Mouse (Mus musculus) liver, embryonic 16.5 days (tissue): ENCODE data around the gene Hip1. TPM values are rescaled to one million over a fixed set of nuclear protein-coding genes. Genes with fewer than 3 reads are reported as not detected.
A peak's percentile ranks its signal among the peaks of the same experiment; 100 is the strongest.
"Not testable (repeated sequence)": the region's sequence is repeated elsewhere in the genome, so short reads cannot be mapped to it uniquely, and the experiment has no call there.

Experiments used
- ATAC-seq: fragments of 200-750 bp; cut with Nextera tagmentation; 2 replicates; pipeline ENCODE4 v1.8.0; 2017; ENCODE audit warnings: low read depth, mild to moderate bottlenecking, moderate number of reproducible peaks, moderate library complexity
- H3K27ac ChIP-seq: fragments of 300-500 bp; sonication (generic); 2 replicates; pipeline ENCODE4 v1.5.1; 2014; ENCODE audit warnings: mild to moderate bottlenecking, low read length
- H3K27me3 ChIP-seq: fragments of 300-500 bp; sonication (generic); 2 replicates; pipeline ENCODE4 v1.6.1; 2014; ENCODE audit warnings: low read depth, low read length, mixed read lengths; ENCODE audit not compliant: control insufficient read depth, insufficient read depth
- H3K36me3 ChIP-seq: fragments of 300-500 bp; sonication (generic); 2 replicates; pipeline ENCODE4 v1.6.1; 2014; ENCODE audit warnings: mild to moderate bottlenecking; ENCODE audit not compliant: control insufficient read depth, insufficient read depth
- H3K4me1 ChIP-seq: fragments of 300-500 bp; sonication (generic); 2 replicates; pipeline ENCODE4 v1.6.1; 2014; ENCODE audit warnings: low read depth, low read length, mixed read lengths; ENCODE audit not compliant: control insufficient read depth
- H3K4me2 ChIP-seq: fragments of 300-500 bp; sonication (generic); 2 replicates; pipeline ENCODE4 v1.6.1; 2014; ENCODE audit warnings: low read depth, low read length, mixed read lengths
- H3K4me3 ChIP-seq: fragments of 300-500 bp; sonication (generic); 2 replicates; pipeline ENCODE4 v1.5.1; 2014; ENCODE audit warnings: low read depth, mild to moderate bottlenecking, low read length
- H3K9ac ChIP-seq: fragments of 300-500 bp; sonication (generic); 2 replicates; pipeline ENCODE4 v1.6.1; 2014; ENCODE audit warnings: low read depth, low read length
- H3K9me3 ChIP-seq: fragments of 300-500 bp; sonication (generic); replicated peaks from 2 replicates; pipeline ENCODE4 v1.6.1; 2016; ENCODE audit warnings: low read length; ENCODE audit not compliant: control insufficient read depth
- WGBS: fragments of 180-500 bp; shearing (Covaris S2); extraction: QIAGEN DNeasy Blood & Tissue Kit; methylation state at CpG from one replicate; pipeline ENCODE4 v1.1.7; 2014; ENCODE audit not compliant: insufficient replicate concordance; 5-methylcytosine and 5-hydroxymethylcytosine counted together
- polyA plus RNA-seq: library from polyadenylated mRNA; unstranded; fragments of >200 nt; fragmentation: Nextera tagmentation; extraction: Ambion mirVana; gene quantifications from 2 replicates; pipeline ENCODE4 v1.2.1, GENCODE M21; 2015

The Hip1 gene
- polyA plus RNA-seq, 1 experiment from 2014 or later, result 3.9 TPM

DNA sequence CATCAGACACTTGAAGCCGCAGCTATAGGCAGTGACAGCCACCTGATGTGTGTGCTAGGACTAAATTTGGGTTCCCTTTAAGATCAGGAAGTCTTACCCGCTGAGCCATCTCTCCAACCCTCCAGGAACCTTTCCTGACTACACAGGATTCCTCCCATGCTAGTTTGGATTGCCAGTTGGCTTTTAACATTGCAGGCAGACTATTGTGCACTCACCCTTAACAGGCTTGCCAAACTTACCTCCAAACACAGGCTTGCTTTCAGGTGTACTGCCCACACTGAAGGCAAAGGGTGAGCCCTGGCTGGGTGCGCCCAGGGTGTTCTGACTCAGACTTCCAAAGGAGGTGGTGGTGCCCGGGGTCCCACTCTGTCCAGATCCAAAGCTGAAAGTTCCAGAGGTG lies 164.2 kb downstream of the Hip1 start:
- H3K36me3 ChIP-seq, result peaks cover 80% of the 10 kb centered on the region
- no peak for ATAC-seq
- H3K9ac ChIP-seq, result no peak overlapping the region
- H3K27me3 ChIP-seq, result no peaks in the 10 kb centered on the region
- H3K4me2 ChIP-seq, result no peak overlapping the region
- no peaks in the 10 kb centered on the region for H3K9me3 ChIP-seq
- 82% methylated on average over 4 of the region's 4 CpGs for WGBS
- H3K4me3 ChIP-seq, result no peak overlapping the region
- H3K27ac ChIP-seq, result no peak overlapping the region
- H3K4me1 ChIP-seq, result no peaks in the 10 kb centered on the region

DNA sequence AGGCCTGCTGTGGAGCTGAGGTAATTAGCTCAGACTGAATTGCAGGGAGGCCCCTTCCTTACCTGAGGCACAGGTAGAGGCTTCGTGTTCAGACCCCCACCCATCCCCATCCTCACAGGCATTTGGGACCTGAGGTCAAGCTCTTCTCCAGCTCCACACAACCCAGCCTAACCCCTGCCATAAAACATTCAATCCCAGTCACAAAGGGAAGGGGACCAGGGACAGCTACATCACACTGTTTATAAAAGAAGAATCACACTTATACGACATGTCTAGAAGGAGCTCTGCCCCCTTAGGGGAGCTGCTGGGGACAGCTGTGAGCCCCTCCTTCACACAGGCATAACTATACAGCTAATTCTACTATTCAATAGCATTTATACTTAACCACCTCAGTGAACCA lies 168.6 kb downstream of the Hip1 start:
- Histone ChIP-seq H3K36me3 (peaks cover 62% of the 10 kb centered on the region), H3K27ac (no peak overlapping the region), H3K4me1 (no peaks in the 10 kb centered on the region), H3K9me3 (no peaks in the 10 kb centered on the region), H3K27me3 (no peaks in the 10 kb centered on the region), H3K4me2 (no peak overlapping the region), H3K4me3 (no peak overlapping the region), H3K9ac (no peak overlapping the region)
- no peak for ATAC-seq
- WGBS, result 47% methylated on average over 2 of the region's 2 CpGs

DNA sequence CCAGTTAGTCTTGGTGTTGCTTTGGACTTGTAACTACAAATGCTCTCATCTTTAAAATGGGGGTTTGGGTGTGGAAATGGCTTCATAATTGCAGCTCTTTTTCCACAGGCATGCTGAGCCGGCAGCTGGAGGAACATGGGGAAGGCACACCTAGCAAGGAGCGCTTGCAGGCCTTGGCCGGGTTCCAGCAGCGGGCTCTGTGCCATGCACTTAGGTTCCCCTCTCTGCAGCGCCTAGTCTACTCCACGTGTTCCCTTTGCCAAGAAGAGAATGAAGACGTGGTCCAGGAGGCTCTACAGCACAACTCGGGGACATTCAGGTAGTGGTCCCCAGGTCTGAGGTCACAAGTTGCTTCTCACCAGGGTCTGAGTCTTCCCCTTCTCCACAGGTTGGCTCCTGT lies 169.8 kb downstream of the Hip1 start:
- Histone ChIP-seq H3K4me3 (no peak overlapping the region), H3K9me3 (no peaks in the 10 kb centered on the region), H3K36me3 (peaks cover 50% of the 10 kb centered on the region), H3K27me3 (no peaks in the 10 kb centered on the region), H3K4me2 (no peak overlapping the region), H3K9ac (no peak overlapping the region), H3K4me1 (peaks cover 8% of the 10 kb centered on the region), H3K27ac (no peak overlapping the region)
- WGBS, result 70% methylated on average over 8 of the region's 8 CpGs
- no peak for ATAC-seq

DNA sequence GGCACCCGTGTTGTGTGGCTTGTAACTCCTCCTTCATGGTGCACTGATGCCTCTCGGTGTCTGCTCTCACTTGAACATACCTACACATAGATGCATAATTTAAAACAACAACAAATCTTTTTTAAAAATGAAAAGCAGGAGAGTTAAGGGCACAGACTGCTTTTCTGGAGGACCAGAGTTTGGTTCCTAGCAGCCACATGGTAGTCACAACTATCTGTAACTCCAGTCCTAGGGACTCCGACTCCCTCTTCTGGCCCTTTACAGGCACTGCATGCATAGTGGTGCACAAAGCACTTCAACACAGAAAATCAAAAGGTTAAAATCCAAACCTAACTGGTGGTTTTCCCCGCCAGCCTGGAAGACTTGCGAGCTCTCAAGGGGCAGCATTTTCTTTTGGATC lies 171.3 kb downstream of the Hip1 start:
- H3K9me3 ChIP-seq, result no peaks in the 10 kb centered on the region
- WGBS, result 81% methylated on average over 5 of the region's 5 CpGs
- ATAC-seq, result no peak

DNA sequence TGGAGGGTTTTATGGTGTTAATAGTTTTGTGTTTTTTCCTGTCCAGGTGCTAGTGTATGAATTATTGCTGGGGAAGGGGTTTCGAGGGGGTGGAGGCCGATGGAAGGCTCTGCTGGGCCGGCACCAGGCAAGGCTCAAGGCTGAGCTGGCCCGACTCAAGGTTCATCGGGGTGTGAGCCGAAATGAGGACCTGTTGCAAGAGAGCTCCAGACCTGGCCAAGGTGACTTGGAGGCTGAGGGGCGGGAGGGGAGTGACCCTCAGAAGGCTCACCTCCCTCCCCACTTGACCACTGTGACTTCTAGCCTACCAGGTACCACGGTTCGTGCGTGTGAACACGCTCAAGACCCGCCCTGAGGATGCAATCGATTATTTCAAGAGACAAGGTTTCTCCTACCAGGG lies 173.7 kb downstream of the Hip1 start:
- Histone ChIP-seq H3K27me3 (no peaks in the 10 kb centered on the region), H3K27ac (no peak overlapping the region), H3K4me1 (peaks cover 14% of the 10 kb centered on the region), H3K36me3 (peaks cover 27% of the 10 kb centered on the region), H3K4me3 (no peak overlapping the region), H3K9me3 (no peaks in the 10 kb centered on the region), H3K9ac (no peak overlapping the region), H3K4me2 (no peak overlapping the region)
- 86% methylated on average over 13 of the region's 13 CpGs for WGBS
- ATAC-seq, result no peak

More for the DNA sequence above, 171.3 kb downstream of the Hip1 start:
- H3K4me2 ChIP-seq, result no peak overlapping the region
- no peak overlapping the region for H3K27ac ChIP-seq
- H3K4me3 ChIP-seq, result no peak overlapping the region
- H3K27me3 ChIP-seq, result no peaks in the 10 kb centered on the region
- peaks cover 41% of the 10 kb centered on the region for H3K36me3 ChIP-seq
- H3K9ac ChIP-seq, result no peak overlapping the region
- H3K4me1 ChIP-seq, result peaks cover 14% of the 10 kb centered on the region

DNA sequence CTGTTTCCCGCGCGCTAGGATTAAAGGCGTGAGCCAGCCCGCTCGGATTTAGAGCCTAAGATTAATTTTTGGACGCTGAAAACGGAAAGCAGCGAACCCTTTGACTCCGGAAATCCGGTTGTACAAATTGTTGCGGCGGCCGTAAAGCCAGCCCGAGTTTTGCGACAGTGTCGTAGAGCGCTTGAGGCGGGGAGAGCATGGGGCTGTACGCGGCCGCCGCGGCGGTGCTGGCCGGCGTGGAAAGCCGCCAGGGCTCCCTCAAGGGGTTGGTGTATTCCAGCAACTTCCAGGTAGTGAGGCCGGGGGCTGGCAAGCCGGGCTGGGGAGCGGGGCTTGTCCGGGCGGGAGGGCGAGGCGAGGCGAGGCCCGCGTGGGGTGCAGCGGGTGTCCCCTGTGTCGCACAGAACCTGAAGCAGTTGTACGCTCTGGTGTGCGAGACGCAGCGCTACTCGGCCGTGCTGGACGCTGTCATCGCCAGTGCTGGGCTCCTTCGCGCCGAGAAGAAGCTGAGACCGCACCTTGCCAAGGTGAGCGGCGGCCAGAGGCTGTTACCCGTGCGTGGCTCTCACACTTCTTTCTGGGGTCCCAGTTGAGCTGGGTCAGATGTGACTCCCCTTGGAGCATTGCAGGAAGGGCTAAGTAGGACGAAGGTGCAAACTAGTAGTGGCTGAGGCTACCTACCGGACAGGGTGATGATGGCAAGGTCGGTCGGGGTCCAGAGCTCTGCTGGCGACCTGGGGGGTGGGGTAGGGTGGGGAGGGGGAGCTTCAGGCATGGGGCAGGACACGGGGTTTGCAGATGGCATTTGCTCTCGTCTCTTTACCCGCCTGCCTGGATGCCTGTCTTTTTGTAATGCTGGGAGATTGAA lies 174.9 kb downstream of the Hip1 start, which contains the start of gene Nsun5:
Gene Nsun5 (plus strand): TSS at position 167 of the 868 bp plus-strand sequence.
- H3K4me3 ChIP-seq, result peak within 1 kb of the TSS; percentile 90
- H3K36me3 ChIP-seq, result peaks cover 19% of the 10 kb centered on the region
- peak within 1 kb of the TSS; percentile 91 for H3K9ac ChIP-seq
- under 1% methylated on average over 63 of the region's 64 CpGs for WGBS
- H3K4me2 ChIP-seq, result peak within 1 kb of the TSS; percentile 93
- H3K27me3 ChIP-seq, result no peaks in the 10 kb centered on the region
- H3K4me1 ChIP-seq, result peaks cover 14% of the 10 kb centered on the region
- H3K27ac ChIP-seq, result peak within 1 kb of the TSS; percentile 84
- no peaks in the 10 kb centered on the region for H3K9me3 ChIP-seq
- peak; percentile 84 for ATAC-seq

DNA sequence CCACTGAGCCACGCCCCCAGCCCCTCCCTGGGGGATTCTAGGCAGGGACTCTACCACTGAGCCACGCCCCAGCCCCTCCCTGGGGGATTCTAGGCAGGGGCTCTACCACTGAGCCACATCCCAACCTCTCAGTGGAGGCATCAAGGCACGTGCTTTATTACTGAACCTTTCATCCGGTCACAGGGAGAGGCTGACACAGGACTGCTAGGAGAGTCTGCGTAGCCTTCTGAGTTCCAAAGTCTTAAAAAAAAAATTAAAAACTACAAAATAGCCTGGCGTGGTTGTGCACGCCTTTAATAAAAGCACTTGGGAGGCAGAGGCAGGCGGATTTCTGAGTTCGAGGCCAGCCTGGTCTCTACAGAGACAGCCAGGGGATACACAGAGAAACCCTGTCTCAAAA lies 175.7 kb downstream of the Hip1 start:
- not testable (repeated sequence) for H3K9me3 ChIP-seq, ATAC-seq, H3K27me3 ChIP-seq
- peak overlapping the region; percentile 84 for H3K27ac ChIP-seq
- peak overlapping the region; percentile 90 for H3K4me3 ChIP-seq
- peak overlapping the region; percentile 91 for H3K9ac ChIP-seq
- 55% methylated on average over 9 of the region's 9 CpGs for WGBS
- peaks cover 14% of the 10 kb centered on the region for H3K4me1 ChIP-seq
- peak overlapping the region; percentile 93 for H3K4me2 ChIP-seq
- peaks cover 15% of the 10 kb centered on the region for H3K36me3 ChIP-seq

DNA sequence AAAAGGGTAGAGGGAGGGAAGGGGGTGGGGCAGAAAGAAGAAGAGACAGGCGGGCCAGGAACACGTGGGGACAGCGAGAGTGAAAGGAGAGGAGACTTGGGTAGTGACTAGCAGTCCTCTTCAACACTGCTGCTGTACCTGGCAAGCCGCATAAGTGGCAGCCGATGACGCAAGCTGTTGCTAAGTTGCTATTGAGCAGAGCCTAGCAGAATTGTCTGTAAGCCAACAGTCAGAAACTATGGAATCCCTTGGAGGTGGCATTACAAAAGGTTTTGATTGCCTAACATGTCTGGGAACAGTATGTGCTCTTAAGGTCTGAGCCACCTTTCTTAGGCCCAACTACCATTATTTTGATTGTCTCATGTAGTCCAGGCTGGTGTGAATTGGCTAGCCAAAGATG lies 176.6 kb downstream of the Hip1 start:
- H3K4me1 ChIP-seq, result peaks cover 14% of the 10 kb centered on the region
- no peak overlapping the region for H3K4me2 ChIP-seq
- H3K27me3 ChIP-seq, result no peaks in the 10 kb centered on the region
- no peaks in the 10 kb centered on the region for H3K9me3 ChIP-seq
- WGBS, result 79% methylated on average over 6 of the region's 6 CpGs
- no peak overlapping the region for H3K27ac ChIP-seq
- ATAC-seq, result no peak
- H3K4me3 ChIP-seq, result no peak overlapping the region
- no peak overlapping the region for H3K9ac ChIP-seq
- peaks cover 9% of the 10 kb centered on the region for H3K36me3 ChIP-seq

DNA sequence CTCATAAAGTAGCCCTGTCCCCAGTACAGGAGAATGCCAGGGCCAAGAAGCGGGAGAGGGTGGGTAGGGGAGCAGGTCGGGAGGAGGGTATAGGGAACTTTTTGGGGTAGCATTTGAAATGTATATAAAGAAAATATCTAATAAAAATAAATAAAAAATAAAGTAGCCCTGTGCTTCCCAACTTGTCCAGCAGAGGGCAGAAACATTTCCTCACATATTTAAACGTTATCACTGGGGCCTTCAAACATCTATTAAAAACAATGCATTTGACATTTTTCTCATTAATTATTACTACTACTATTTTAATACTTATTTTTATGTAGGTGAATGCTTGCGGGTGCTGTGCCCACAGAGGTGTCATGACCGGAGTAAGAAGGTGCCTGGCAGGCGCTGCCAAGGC lies 177.1 kb downstream of the Hip1 start:
- Histone ChIP-seq H3K4me3 (no peak overlapping the region), H3K27ac (no peak overlapping the region), H3K9me3 (no peaks in the 10 kb centered on the region), H3K4me1 (peaks cover 14% of the 10 kb centered on the region), H3K9ac (no peak overlapping the region), H3K36me3 (peaks cover 7% of the 10 kb centered on the region), H3K4me2 (no peak overlapping the region), H3K27me3 (no peaks in the 10 kb centered on the region)
- 45% methylated on average over 6 of the region's 6 CpGs for WGBS
- ATAC-seq, result no peak
